Mouse (Mus musculus): Measurements from ENCODE around the gene C2cd3.

DNA sequence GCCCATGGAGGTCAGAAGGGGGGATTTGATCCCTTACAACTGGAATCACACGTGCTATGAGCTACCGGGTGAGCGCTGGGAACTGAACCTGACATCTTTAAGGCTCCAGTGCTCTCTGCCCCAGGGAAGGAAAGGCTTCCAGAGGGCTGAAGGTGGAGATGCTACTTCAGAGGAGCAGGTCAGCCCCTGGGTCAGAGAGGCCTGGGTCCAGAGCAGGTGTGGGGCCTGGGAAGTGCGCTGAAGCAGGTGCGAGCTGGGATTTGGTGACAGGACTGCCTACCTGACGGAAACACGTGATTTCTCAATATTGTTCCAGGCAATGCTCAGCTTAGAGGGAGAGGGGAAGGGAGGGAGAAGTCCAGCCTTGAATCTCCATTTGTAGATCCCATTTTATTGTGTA, 92.2 kb downstream of the C2cd3 start:
- TF ChIP-seq CTCF (IDR thresholded peaks at IDR 0.05; ENCODE audit: insufficient read depth, low read depth, low read length) (no peak), POLR2A (IDR thresholded peaks at IDR 0.05; ENCODE audit: insufficient read depth, low read depth, low read length) (no peak)

Data from olfactory bulb, adult 2 months (tissue).